Mouse (Mus musculus): Measurements from ENCODE around the gene Loxl1. TPM values are rescaled to one million over a fixed set of nuclear protein-coding genes. Genes with fewer than 3 reads are reported as not detected.

The Loxl1 gene
- not detected in 2 replicates for total RNA-seq (2012; rRNA removed)
- not detected in 2 replicates for total RNA-seq (2014; rRNA removed)
- not detected in 2 replicates for polyA plus RNA-seq (2012; ENCODE audit: insufficient read length, low read depth)

- Histone ChIP-seq H3K9ac (ENCODE audit: insufficient read depth, low read depth) (no peak within 1 kb of the TSS), H3K4me3 (replicated peaks in 1 of 3; ENCODE audit: low read depth in 2 of 3, low read length in 2 of 3, poor library complexity in 1 of 3) (no peak within 1 kb of the TSS), H3K79me2 (replicated peaks; ENCODE audit: control insufficient read depth, extremely low read depth, insufficient read depth, poor library complexity, severe bottlenecking) (no peaks in the 10 kb centered on the region), H3K27me3 (replicated peaks) (peaks cover 14% of the 10 kb centered on the region), H3K4me1 (ENCODE audit: control insufficient read depth in 1 of 2, insufficient read depth in 2 of 2) (peaks cover 0 to 3% of the 10 kb centered on the region in 2 experiments; a peak in 1 of 4 replicates), H3K36me3 (replicated peaks in 1 of 2; ENCODE audit: control insufficient read depth in 1 of 2, insufficient read depth in 1 of 2, low read length in 1 of 2) (no peaks in the 10 kb centered on the region), H3K27ac (ENCODE audit: insufficient read depth, low read depth) (no peak within 1 kb of the TSS), H3K9me3 (replicated peaks; ENCODE audit: low read length) (peaks cover 11% of the 10 kb centered on the region), H3K4me2 (ENCODE audit: insufficient read depth, low read depth, poor library complexity, severe bottlenecking) (no peak within 1 kb of the TSS)
- dilution Hi-C loops (cut with MboI; ENCODE audit: extremely low pct_ligation_motif_present, extremely low pct_unique_long_range_greater_than_20kb, low sequenced_read_pairs) = no loop called here
- TF ChIP-seq EP300 (IDR thresholded peaks at IDR 0.05; ENCODE audit: low read length) = no peak
- peak; percentile 38; the same call in 1 of the 2 replicates for TF ChIP-seq IRF4 (IDR thresholded peaks at IDR 0.05; ENCODE audit: low read depth, low read length)
- TF ChIP-seq ZMIZ1 (IDR thresholded peaks at IDR 0.05; ENCODE audit: low read depth, low read length) = no peak
- 0 out of 2 replicates have a peak, but pooled peaks have one; percentile 6 for TF ChIP-seq ETS1 (conservative IDR thresholded peaks at IDR 0.05; ENCODE audit: low read depth, low read length)
- no peak for TF ChIP-seq JUN (IDR thresholded peaks at IDR 0.05; ENCODE audit: insufficient read depth, low read depth, low read length)
- TF ChIP-seq RCOR1 (conservative IDR thresholded peaks at IDR 0.05; ENCODE audit: low read depth, low read length) = no peak
- TF ChIP-seq MAFK (IDR thresholded peaks at IDR 0.05; ENCODE audit: insufficient replicate concordance, low read length) = no peak
- no peak for TF ChIP-seq SIN3A (IDR thresholded peaks at IDR 0.05; ENCODE audit: low read length)
- TF ChIP-seq BHLHE40 (IDR thresholded peaks at IDR 0.05; ENCODE audit: low read depth, low read length) = peak; percentile 71
- TF ChIP-seq MAZ (IDR thresholded peaks at IDR 0.05; ENCODE audit: low read depth, low read length) = no peak
- DNase-seq (ENCODE audit: extremely low read depth) = no peak
- in situ Hi-C loops (cut with MboI; ENCODE audit: low pct_ligation_motif_present, low pct_unique_long_range_greater_than_20kb, low sequenced_read_pairs) = no loop called here
Measured at GRCm38 (mm10) chr9:58312944-58313359, at the start of gene Loxl1. Loxl1 (minus strand) TSS chr9:58313186.

- H3K4me2 ChIP-seq (ENCODE audit: insufficient read depth, low read depth, poor library complexity, severe bottlenecking) = no peak overlapping the region
- H3K27ac ChIP-seq (ENCODE audit: insufficient read depth, low read depth) = no peak overlapping the region
- no peak overlapping the region for H3K9ac ChIP-seq (ENCODE audit: insufficient read depth, low read depth)
- no peak for TF ChIP-seq ETS1 (conservative IDR thresholded peaks at IDR 0.05; ENCODE audit: low read depth, low read length)
- TF ChIP-seq BHLHE40 (IDR thresholded peaks at IDR 0.05; ENCODE audit: low read depth, low read length) = no peak
- no peak for TF ChIP-seq CTCF (conservative IDR thresholded peaks at IDR 0.05 in 1 of 2, IDR thresholded peaks at IDR 0.05 in 1 of 2; ENCODE audit: low read depth in 2 of 2, low read length in 2 of 2)
- no peak for TF ChIP-seq HCFC1 (IDR thresholded peaks at IDR 0.05; ENCODE audit: low read depth, low read length)
- no peak for TF ChIP-seq ZNF384 (IDR thresholded peaks at IDR 0.05; ENCODE audit: low read depth, low read length)
- TF ChIP-seq TCF12 (IDR thresholded peaks at IDR 0.05; ENCODE audit: low read depth, low read length) = no peak
- no peak for TF ChIP-seq PAX5 (IDR thresholded peaks at IDR 0.05; ENCODE audit: low read length)
- no peak for TF ChIP-seq MAFK (IDR thresholded peaks at IDR 0.05; ENCODE audit: insufficient replicate concordance, low read length)
- no peak for TF ChIP-seq IRF4 (IDR thresholded peaks at IDR 0.05; ENCODE audit: low read depth, low read length)
- no peak for TF ChIP-seq ZKSCAN1 (IDR thresholded peaks at IDR 0.05; ENCODE audit: borderline replicate concordance, low read depth, low read length)
- TF ChIP-seq POLR2A (IDR thresholded peaks at IDR 0.05; ENCODE audit: low read depth, low read length) = no peak
- no peak for TF ChIP-seq GABPA (IDR thresholded peaks at IDR 0.05; ENCODE audit: insufficient replicate concordance, low read depth, low read length)
- H3K4me3 ChIP-seq (replicated peaks in 1 of 3; ENCODE audit: low read depth in 2 of 3, low read length in 2 of 3, poor library complexity in 1 of 3) = no peak overlapping the region
- dilution Hi-C loops (cut with MboI; ENCODE audit: extremely low pct_ligation_motif_present, extremely low pct_unique_long_range_greater_than_20kb, low sequenced_read_pairs) (no loop called here), in situ Hi-C loops (cut with MboI; ENCODE audit: low pct_ligation_motif_present, low pct_unique_long_range_greater_than_20kb, low sequenced_read_pairs) (no loop called here)
- no peaks in the 10 kb centered on the region for H3K27me3 ChIP-seq (replicated peaks)
- peaks cover 0 to 38% of the 10 kb centered on the region in 2 experiments; a peak in 3 of 4 replicates for H3K4me1 ChIP-seq (ENCODE audit: control insufficient read depth in 1 of 2, insufficient read depth in 2 of 2)
- H3K36me3 ChIP-seq (replicated peaks in 1 of 2; ENCODE audit: control insufficient read depth in 1 of 2, insufficient read depth in 1 of 2, low read length in 1 of 2) = peaks cover 26 to 94% of the 10 kb centered on the region in 2 experiments
- no peak for DNase-seq (ENCODE audit: extremely low read depth)
- H3K9me3 ChIP-seq (replicated peaks; ENCODE audit: low read length) = peaks cover 2% of the 10 kb centered on the region
- no peaks in the 10 kb centered on the region for H3K79me2 ChIP-seq (replicated peaks; ENCODE audit: control insufficient read depth, extremely low read depth, insufficient read depth, poor library complexity, severe bottlenecking)
Measured at GRCm38 (mm10) chr9:58361956-58362355, 49.0 kb upstream of the Loxl1 start.

All from CH12.LX (cell line).